Mouse (Mus musculus) heart, postnatal 4 days (tissue): ENCODE measurements around the gene Eed. TPM values are rescaled to one million over a fixed set of nuclear protein-coding genes. Genes with fewer than 3 reads are reported as not detected.

Source experiments
- DNase-seq: peaks from one replicate; pipeline ENCODE4 v3.0.0; 2021
- total RNA-seq, 2 experiments: library from RNA; stranded (reverse); gene quantifications; 2 replicates each; pipeline ENCODE4 v1.2.3; 2021

Gene Eed
- total RNA-seq, 2 experiments from 2014 or later, result 34.7 to 37.8 TPM

GRCm38 (mm10) chr7:89907950-89908349, 72.8 kb downstream of the Eed start:
- peak; percentile 88 for DNase-seq

Other genes with a start within 250 kb of the Eed start
- not detected for gene Ccdc81, start 77.4 kb downstream of the Eed start, total RNA-seq
- gene Hikeshi, start 39.8 kb downstream of the Eed start, total RNA-seq, result 10 to 100 TPM; 68.1 to 73.4 TPM
- gene Picalm, start 149.2 kb upstream of the Eed start, total RNA-seq, result 100 to 1,000 TPM; 274 to 301 TPM